Mouse (Mus musculus): ENCODE results near the gene Slfn14. TPM values are rescaled to one million over a fixed set of nuclear protein-coding genes. Genes with fewer than 3 reads are reported as not detected.
"Not testable (repeated sequence)": the region's sequence is repeated elsewhere in the genome, so short reads cannot be mapped to it uniquely, and the experiment has no call there.

Slfn14 gene
- polyA plus RNA-seq, 1 experiment: not detected

GRCm38 (mm10) chr11:83285627-83286026 lies 899 bp downstream of the Slfn14 start:
- DNase-seq (ENCODE audit: low spot score): no peak

- no peak for DNase-seq (ENCODE audit: low spot score)
Observed at GRCm38 (mm10) chr11:83282084-83282483, 4.4 kb downstream of the Slfn14 start.

DNA sequence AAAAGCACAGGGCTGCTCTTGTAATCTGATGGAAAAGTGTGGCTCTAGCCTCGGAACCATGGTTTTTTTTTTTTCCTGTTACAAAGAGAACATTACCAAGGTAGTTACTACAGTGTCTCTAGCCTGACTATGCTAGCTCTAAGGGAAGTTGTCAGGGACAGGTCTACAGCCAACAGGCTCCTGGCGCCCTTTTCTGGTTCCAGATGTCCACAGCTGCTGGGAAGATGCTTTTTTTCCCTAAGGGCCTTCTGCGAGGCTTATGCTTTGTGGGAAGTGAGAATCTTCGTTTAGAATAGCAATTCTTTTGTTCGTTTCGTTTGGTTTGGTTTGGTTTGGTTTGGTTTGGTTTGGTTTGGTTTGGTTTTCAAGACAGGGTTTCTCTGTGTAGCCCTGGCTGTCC lies 6.8 kb downstream of the Slfn14 start:
- DNase-seq (ENCODE audit: low spot score): no peak

DNA sequence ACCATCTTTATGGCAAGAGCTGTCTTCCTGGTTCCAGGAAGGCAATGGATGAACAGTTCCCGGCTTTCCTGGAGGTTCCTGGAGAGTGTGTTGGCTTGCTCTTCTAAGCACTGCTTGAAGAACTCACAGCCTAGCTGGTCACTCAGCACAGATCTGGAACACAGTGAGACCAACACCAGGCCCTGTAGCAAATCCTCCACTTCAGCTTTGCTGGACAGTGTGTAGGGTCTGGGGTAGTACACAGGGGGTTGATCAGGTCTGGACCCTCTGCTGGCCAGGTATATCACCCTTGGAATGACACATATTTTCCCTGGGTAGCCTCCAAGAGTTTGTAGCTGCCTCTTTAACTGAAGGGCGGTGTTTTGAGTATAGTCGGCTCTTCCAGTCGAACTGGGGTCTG lies 7.5 kb downstream of the Slfn14 start:
- DNase-seq (ENCODE audit: low spot score): no peak

DNA sequence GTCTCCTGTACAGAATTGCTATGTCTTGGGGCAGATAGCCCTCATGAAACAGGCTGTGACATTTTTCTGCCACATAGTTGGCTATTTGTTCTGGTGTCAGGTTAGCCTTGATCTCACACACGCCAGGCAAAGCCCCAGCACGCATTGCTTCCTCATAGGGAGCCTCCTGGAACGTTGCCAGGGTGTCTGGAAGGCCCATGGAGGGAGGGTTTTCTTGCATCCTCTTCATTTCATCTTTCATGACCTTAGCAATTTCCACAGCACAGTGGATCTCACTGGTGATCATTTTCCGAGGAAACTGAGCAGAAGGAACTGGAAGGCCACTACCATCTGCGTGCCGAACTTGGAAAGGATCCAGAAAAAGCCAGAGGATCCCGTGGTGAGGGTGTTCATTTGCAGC lies 10.3 kb downstream of the Slfn14 start:
- DNase-seq (ENCODE audit: low spot score): no peak

- no peak for DNase-seq (ENCODE audit: low spot score)
Observed at GRCm38 (mm10) chr11:83271951-83272843, 14.3 kb downstream of the Slfn14 start.

GRCm38 (mm10) chr11:83271151-83271950 lies 15.2 kb downstream of the Slfn14 start:
- peak; percentile 57 for DNase-seq (ENCODE audit: low spot score)

- DNase-seq (ENCODE audit: low spot score): no peak
Observed at GRCm38 (mm10) chr11:83270842-83271150, 15.7 kb downstream of the Slfn14 start.

- no peak for DNase-seq (ENCODE audit: low spot score)
Observed at GRCm38 (mm10) chr11:83263146-83263545, 23.4 kb downstream of the Slfn14 start.

- DNase-seq (ENCODE audit: low spot score): no peak
Observed at GRCm38 (mm10) chr11:83262673-83263072, 23.9 kb downstream of the Slfn14 start.

DNA sequence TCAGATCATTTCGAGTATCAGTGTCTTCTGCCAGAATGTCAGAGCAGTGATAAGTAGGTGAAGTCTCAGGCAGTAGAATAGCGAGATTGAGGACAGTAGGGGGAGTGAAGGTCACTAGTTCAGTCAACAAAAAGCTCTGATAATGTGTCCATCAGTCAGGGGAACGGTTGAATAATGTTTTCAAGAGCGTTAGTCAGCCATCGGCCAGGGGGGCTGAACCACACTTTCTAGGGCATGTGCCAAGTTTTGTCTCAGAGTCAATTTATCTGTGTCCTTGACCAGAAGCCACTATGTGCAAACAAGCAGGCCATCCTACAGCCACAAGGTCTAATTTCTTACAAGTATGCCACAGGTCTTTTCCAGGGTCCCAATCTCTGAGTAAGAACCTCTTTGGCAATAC lies 29.3 kb downstream of the Slfn14 start:
- DNase-seq (ENCODE audit: low spot score): not testable (repeated sequence)

GRCm38 (mm10) chr11:83239811-83240210 lies 46.7 kb downstream of the Slfn14 start:
- DNase-seq (ENCODE audit: low spot score): no peak

- no peak for DNase-seq (ENCODE audit: low spot score)
Observed at GRCm38 (mm10) chr11:83238389-83238788, 48.1 kb downstream of the Slfn14 start.

DNA sequence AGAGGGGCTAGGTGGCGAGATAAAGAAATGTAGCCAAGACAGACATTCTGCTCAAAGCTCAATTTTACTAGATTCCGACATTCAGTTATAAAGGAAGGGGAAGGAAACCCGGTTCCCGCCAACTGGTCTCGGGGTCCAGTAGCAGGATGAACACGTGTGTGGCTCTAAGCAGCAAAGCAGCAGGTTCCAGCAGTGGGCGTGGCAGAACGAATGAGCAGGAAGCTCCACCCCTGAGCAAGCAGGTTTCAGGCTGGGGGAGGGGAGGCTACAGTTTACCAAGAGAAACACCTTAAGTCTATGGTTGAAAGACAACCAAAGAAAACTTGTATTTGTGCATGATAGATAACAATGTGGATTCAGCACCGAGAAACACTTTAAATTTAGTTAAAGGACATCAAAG lies 49.1 kb downstream of the Slfn14 start:
- not testable (repeated sequence) for DNase-seq (ENCODE audit: low spot score)

- DNase-seq (ENCODE audit: low spot score): not testable (repeated sequence)
Observed at GRCm38 (mm10) chr11:83233621-83234020, 52.9 kb downstream of the Slfn14 start.

DNA sequence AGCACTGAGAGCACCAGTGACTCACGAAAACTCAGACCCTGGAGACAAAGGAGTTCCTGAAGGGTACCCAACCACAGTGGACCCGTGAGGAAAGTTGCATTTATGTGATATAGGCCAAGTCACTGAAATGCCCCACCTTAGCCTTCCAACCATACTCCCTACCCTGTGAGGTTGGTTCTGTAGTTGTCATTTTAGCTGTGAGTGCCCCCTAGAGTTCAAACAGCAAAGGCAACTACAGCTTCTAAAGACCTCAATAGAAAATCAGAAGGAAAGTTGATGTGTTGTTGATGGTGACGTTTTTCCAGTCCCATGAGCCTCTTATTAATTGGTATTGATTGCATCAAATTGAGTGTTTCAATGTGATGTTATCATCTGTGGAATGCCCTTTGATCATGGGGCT lies 55.6 kb downstream of the Slfn14 start:
- DNase-seq (ENCODE audit: low spot score): no peak

- no peak for DNase-seq (ENCODE audit: low spot score)
Observed at GRCm38 (mm10) chr11:83227926-83228723, 58.4 kb downstream of the Slfn14 start.

DNA sequence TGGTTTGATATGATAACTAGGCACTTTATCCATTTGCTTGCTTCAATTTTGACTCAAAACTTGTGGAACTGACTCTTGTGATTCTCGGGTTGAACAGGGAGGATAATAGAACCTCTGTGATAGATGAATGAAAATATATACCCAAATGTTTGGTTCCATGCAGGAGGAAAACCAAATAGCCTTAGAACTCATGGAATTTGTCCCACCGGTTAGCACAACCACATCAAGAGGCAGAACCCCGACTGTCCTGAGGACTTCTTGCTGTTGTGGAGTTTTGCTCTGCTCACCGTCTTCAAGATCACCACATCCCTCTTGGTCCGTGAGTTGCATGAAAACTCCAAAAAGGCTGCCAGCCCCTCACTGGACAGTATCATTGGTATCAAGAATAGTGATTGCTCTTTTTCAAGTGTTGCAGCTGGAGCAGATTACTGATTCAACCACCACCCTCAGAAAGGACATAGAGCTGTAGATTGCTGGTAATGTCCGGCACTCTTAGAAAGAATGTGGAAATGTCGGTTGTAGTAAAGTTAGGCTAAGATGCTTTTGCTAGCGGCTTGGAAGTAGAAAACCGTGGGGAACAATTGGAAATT lies 61.1 kb downstream of the Slfn14 start:
- no peak for DNase-seq (ENCODE audit: low spot score)

Measured in urinary bladder, adult 2 months (tissue).